Mouse (Mus musculus) gastrocnemius, postnatal 36 days (tissue): ENCODE measurements at regions not wholly inside any gene's neighbourhood (a gene's known extent, or its start where the extent isn't known, plus 50 kb on each side); places are given as distances from the start of the nearest gene placed in this dataset.
A peak's percentile ranks its signal among the peaks of the same experiment; 100 is the strongest.

Experiments
- DNase-seq, 2 experiments: peaks; one replicate each; pipeline ENCODE4 v3.0.0; 2022
- intact Hi-C: fragments of 180-260 bp; cut with DNase I; formaldehyde crosslinking; loops from one replicate; pipeline ENCODE4 v1.15.1; 2025

- intact Hi-C loops: loop anchor here (5.0 to 10.0 kb wide), 2 partner anchors 57 to 385 kb away; no protein-coding TSS in a partner anchor
- DNase-seq: no peak
Observed at GRCm38 (mm10) chr12:9839949-9840348, 270.0 kb downstream of the Osr1 start.

- intact Hi-C loops: no loop called here
- no peak for DNase-seq
Observed at GRCm38 (mm10) chr12:9847034-9847433, 277.1 kb downstream of the Osr1 start.

GRCm38 (mm10) chr12:9847465-9848205 is 277.7 kb downstream of the Osr1 start:
- DNase-seq: no peak
- intact Hi-C loops: no loop called here

GRCm38 (mm10) chr12:9855503-9856024 is 285.6 kb downstream of the Osr1 start:
- DNase-seq: no peak
- intact Hi-C loops: no loop called here

DNA sequence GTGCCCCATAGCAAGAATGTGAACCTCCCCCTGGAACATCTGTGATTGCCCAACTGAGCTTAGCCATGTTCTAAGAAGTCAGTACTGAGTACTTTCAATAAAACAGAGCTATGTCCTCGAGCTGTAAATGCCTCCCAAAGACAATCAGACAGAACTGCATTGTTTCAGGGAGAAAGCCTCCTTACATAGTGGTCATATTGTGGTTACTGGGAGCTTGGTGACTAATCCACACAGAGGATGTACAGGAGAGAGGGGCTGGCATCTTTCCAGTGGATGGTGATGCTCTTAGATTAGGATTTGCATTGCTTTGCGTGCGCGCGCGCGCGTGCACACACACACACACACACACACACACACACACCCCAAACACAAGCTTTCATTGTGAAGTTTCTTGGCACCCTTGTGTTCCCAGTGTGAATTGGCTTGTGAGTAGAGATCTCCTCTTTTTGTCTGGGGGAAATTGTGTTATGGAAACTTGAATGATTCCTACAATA is 286.3 kb downstream of the Osr1 start:
- intact Hi-C loops: no loop called here
- no peak for DNase-seq

GRCm38 (mm10) chr12:9857990-9858389 is 288.1 kb downstream of the Osr1 start:
- intact Hi-C loops: no loop called here
- no peak for DNase-seq

- intact Hi-C loops: no loop called here
- DNase-seq: no peak
Observed at GRCm38 (mm10) chr12:9862301-9862700, 292.4 kb downstream of the Osr1 start.

DNA sequence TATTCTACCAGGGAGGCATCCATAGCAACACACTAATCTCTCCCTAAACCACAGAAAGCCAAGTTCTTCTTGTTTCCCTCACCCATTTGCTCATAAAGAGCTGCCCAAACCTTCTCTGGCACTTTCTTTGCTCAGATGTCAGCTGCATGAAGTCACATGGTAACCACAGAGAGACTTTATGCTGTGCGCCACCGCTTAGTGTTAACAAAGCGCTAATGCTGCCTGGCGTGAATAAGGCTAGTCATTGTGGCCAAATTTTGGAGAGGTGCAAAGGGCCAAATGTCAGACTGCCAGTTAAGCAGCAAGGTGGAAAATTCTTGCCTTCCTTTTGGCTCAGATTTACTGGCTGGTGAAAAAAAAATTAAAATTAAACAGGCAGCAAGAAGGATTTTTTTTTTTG is 302.3 kb downstream of the Osr1 start:
- DNase-seq: no peak
- intact Hi-C loops: no loop called here

DNA sequence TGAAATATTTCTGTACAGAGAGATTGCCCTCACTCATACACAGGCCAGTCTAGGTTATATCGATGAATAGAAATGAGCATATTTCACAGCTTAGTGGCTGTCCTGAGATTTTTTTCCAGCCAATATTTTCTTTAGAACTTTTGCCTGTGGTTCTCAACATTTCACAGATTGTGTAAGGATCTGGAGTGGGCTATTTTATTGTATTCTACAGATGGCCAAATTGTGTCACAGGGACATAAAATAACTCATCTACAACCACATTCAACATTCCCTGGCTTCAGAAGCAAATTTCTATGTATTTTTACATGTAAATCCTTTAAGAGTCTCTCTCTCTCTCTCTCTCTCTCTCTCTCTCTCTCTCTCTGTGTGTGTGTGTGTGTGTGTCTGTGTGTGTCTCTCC is 303.3 kb downstream of the Osr1 start:
- no peak for DNase-seq
- intact Hi-C loops: no loop called here

DNA sequence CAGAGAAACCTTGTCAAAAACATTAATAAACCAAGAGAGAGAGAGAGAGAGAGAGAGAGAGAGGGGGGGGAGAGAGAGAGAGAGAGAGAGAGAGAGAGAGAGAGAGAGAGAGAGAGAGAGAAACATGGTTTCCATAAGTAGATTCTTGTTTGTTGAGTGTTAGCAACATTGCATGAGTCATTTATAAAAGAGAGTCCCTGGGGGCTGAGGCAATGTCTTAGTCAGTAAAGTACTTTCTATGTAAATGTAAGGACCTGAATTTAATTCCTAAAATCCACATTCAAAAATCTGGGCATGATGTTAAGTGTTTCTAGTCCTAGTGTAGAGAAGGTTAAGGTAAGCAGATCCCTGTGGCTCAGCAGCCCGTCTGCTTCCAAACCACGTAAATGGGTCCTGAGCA is 304.9 kb downstream of the Osr1 start:
- intact Hi-C loops: no loop called here
- no peak for DNase-seq

DNA sequence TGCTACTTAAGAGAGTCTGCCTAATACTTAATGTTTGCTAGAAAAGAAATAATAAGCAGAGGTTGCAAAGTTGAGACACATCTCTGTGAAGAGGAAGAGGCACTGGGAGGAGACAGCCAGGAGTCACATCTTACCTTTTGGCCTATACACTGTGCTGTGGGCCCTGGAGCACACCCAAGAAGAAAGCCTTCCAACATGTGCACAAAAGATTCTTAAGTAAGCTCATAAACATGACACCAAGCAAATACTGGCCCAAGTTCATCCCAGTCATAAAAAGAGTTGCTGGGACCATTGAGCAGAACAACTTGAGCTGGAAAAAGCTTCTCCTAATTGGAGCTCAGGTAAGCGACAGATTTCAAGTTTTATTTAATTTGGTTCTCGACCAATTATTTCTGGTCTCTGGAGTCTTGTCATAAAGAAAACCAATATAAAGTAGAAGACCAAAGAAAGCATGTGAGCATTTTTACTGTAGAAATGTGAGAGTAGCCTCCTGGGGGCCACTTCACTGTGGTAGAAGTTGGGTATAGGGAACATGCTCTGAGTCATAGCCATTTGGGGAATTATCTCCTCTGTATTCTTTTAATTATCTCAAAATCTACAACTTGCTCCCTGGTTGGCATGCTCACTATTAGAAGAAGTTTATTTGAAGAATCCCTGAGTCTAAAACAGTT is 312.2 kb downstream of the Osr1 start:
- DNase-seq: no peak
- intact Hi-C loops: no loop called here

GRCm38 (mm10) chr12:9883037-9883730 is 313.3 kb downstream of the Osr1 start:
- intact Hi-C loops: no loop called here
- DNase-seq: no peak

GRCm38 (mm10) chr12:9894521-9894920 is 324.6 kb downstream of the Osr1 start:
- intact Hi-C loops: no loop called here
- DNase-seq: no peak

- no peak for DNase-seq
- intact Hi-C loops: loop anchor here (5.0 kb wide), 1 partner anchor 56 kb away; no protein-coding TSS in a partner anchor
Observed at GRCm38 (mm10) chr12:9897980-9898379, 328.1 kb downstream of the Osr1 start.

GRCm38 (mm10) chr12:9898420-9898819 is 328.5 kb downstream of the Osr1 start:
- intact Hi-C loops: loop anchor here (5.0 kb wide), 1 partner anchor 56 kb away; no protein-coding TSS in a partner anchor
- DNase-seq: peak; percentile 55 to 77

- DNase-seq: no peak
- intact Hi-C loops: no loop called here
Observed at GRCm38 (mm10) chr12:9901948-9902347, 332.0 kb downstream of the Osr1 start.

DNA sequence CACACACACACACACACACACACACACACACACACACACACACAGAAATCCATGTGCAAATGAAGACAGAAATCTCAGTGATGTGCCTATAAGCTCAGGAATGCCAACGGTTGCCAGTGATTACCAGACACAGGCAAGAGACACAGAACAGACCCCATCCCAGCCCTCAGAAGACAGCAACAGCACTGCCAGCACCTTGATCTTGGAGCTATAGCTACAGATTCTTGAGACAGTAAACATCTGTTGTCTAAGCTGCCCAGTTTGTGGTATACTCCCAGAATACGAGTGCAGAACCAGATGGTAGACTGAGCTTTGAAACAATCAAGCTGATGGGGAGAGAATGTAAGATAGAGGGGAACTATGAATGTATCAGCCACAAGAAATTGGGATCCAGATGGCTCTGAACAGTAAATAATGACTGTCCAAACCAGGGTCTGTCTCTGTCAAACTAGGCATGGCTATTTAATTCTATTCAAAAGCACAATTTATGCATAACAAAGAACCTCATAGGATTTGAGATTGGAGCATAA is 333.9 kb downstream of the Osr1 start:
- intact Hi-C loops: no loop called here
- DNase-seq: no peak

- DNase-seq: no peak
- intact Hi-C loops: no loop called here
Observed at GRCm38 (mm10) chr12:9912333-9912732, 342.4 kb downstream of the Osr1 start.

DNA sequence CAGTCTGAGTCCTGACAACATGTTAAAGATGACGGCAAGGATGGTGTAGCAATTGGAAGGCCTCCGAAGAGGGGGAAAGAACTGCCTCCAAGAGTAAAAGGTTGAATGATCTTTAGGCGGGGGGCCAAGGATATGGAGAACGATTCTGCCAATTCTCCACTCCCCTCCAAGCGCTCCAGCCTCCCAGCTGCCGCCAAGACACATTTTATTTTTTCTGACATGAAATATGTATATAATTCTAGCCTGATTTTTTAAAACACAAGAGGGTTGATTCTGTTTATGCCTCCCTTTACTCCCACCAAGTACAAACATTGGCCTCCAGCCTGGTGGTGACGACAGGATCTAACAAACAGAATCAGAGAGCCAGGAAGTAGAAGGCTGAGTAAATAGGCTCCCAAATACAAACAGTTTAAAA is 345.8 kb downstream of the Osr1 start:
- intact Hi-C loops: no loop called here
- peak in 1 of 2 experiments; percentile 40 for DNase-seq

DNA sequence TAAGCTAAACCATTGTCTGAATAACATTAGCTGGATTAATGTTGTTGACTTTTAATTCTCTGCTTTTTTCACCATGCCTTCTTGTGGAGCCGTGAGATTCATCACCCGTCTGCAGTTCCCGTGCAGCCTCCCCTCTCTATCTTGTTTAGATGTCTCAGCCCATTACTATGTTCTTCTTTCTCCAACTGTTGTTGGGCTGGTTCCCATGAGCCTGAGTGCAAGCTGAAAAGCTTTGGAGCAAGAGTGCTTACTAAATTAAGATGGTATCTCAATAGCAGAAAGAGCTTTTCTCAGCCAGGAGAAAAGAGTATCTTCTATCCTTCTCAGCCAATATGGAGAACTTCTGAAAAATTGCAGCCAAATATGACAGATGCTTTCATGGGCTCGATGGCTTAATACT is 348.1 kb downstream of the Osr1 start:
- intact Hi-C loops: no loop called here
- DNase-seq: no peak

DNA sequence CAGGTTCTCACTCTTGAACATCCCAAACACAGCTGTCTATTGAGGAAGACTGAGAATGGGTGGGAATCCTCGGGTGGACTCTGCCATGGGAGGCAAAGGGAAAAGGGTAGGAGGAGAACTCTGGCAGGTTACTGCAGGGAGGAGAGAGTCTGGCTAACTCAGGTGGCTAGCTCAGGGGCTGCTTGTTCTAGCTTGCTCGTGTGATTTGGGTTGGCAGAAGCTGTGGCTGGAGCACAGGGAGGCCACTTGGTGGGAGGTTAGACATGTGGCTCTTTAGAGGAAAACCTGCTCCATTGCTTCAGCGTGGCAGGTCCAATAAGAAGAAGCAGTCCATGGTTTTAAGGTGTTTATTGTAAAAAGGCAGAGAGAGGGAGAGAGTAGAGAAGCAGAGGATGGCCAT is 349.1 kb downstream of the Osr1 start:
- intact Hi-C loops: no loop called here

More for the DNA sequence above, 349.1 kb downstream of the Osr1 start:
- DNase-seq: no peak
